Mouse (Mus musculus) MEL (cell line): ENCODE data around the gene Wnt6. TPM values are rescaled to one million over a fixed set of nuclear protein-coding genes. Genes with fewer than 3 reads are reported as not detected.

Experiments
- DNase-seq: peaks from one replicate; pipeline ENCODE4 v3.0.0; 2011; ENCODE audit warnings: low read depth, low spot score
- H3K27ac ChIP-seq: 2 replicates; pipeline ENCODE4 v1.5.1; 2012; ENCODE audit warnings: low read depth, mild to moderate bottlenecking, control low read depth, low read length, moderate library complexity; ENCODE audit not compliant: control insufficient read depth
- H3K27me3 ChIP-seq, 2 experiments: fragments of 150-350 bp in 1 of 2; sonication (generic) in 1 of 2; 2 replicates each; pipeline ENCODE4 v1.6.1; 2012; ENCODE audit warnings: low read length in 2 of 2, mild to moderate bottlenecking in 2 of 2, improper control_type of control experiment in 1 of 2, moderate library complexity in 1 of 2; ENCODE audit not compliant: insufficient read depth in 2 of 2, control insufficient read depth in 1 of 2
- H3K36me3 ChIP-seq, 2 experiments: 2 replicates each; pipeline ENCODE4 v1.6.1; 2012 to 2014; ENCODE audit warnings: low read length in 2 of 2, improper control_type of control experiment in 1 of 2, inconsistent platforms in 1 of 2, mild to moderate bottlenecking in 1 of 2; ENCODE audit not compliant: insufficient read depth in 2 of 2, control insufficient read depth in 1 of 2
- H3K4me1 ChIP-seq, 2 experiments: fragments of 150-350 bp in 1 of 2; sonication (generic) in 1 of 2; 2 replicates each; pipeline ENCODE4 v1.6.1; 2012; ENCODE audit warnings: low read length in 2 of 2, improper control_type of control experiment in 1 of 2, mild to moderate bottlenecking in 1 of 2; ENCODE audit not compliant: insufficient read depth in 2 of 2, control insufficient read depth in 1 of 2
- H3K4me3 ChIP-seq, 2 experiments: fragments of 150-350 bp in 1 of 2; sonication (generic) in 1 of 2; 2 replicates each; pipeline ENCODE4 v1.5.1; 2012; ENCODE audit warnings: low read depth in 2 of 2, low read length in 2 of 2, mild to moderate bottlenecking in 2 of 2, moderate library complexity in 2 of 2, control low read depth in 1 of 2, improper control_type of control experiment in 1 of 2; ENCODE audit not compliant: control insufficient read depth in 1 of 2, insufficient read depth in 1 of 2
- H3K79me2 ChIP-seq: 2 replicates; pipeline ENCODE4 v1.6.1; 2012; ENCODE audit warnings: mild to moderate bottlenecking, low read length, moderate library complexity; ENCODE audit not compliant: control insufficient read depth, poor library complexity, insufficient read depth
- H3K9ac ChIP-seq: 2 replicates; pipeline ENCODE4 v1.6.1; 2012; ENCODE audit warnings: low read depth, mild to moderate bottlenecking, control low read depth, low read length, moderate library complexity; ENCODE audit not compliant: control insufficient read depth, poor library complexity, severe bottlenecking
- H3K9me3 ChIP-seq: fragments of 150-350 bp; sonication (generic); replicated peaks from 2 replicates; pipeline ENCODE4 v1.6.1; 2012; ENCODE audit warnings: mild to moderate bottlenecking, low read length, improper control_type of control experiment, moderate library complexity; ENCODE audit not compliant: insufficient read depth
- CHD2 ChIP-seq: IDR thresholded peaks from 2 replicates; pipeline ENCODE4 v1.6.1; 2011; ENCODE audit warnings: low read length, improper control_type of control experiment
- CTCF ChIP-seq, 3 experiments: IDR thresholded peaks in 2 of 3; conservative IDR thresholded peaks in 1 of 3; 2 replicates each; pipeline ENCODE4 v1.5.1; 2011 to 2012; ENCODE audit warnings: low read length in 3 of 3, low read depth in 2 of 3, mild to moderate bottlenecking in 2 of 3, improper control_type of control experiment in 1 of 3, inconsistent platforms in 1 of 3, mixed read lengths in 1 of 3, moderate library complexity in 1 of 3; ENCODE audit not compliant: control insufficient read depth in 1 of 3, insufficient read depth in 1 of 3, poor library complexity in 1 of 3, severe bottlenecking in 1 of 3
- ETS1 ChIP-seq: IDR thresholded peaks from 2 replicates; pipeline ENCODE4 v1.6.1; 2012; ENCODE audit warnings: low read depth, mild to moderate bottlenecking, inconsistent platforms, low read length, improper control_type of control experiment, moderate library complexity
- GABPA ChIP-seq: IDR thresholded peaks from 2 replicates; pipeline ENCODE4 v1.6.1; 2012; ENCODE audit warnings: low read depth, mild to moderate bottlenecking, inconsistent platforms, low read length, improper control_type of control experiment, moderate library complexity
- GATA1 ChIP-seq: IDR thresholded peaks from 2 replicates; pipeline ENCODE4 v1.6.1; 2011; ENCODE audit warnings: low read depth, low read length, improper control_type of control experiment
- JUND ChIP-seq: IDR thresholded peaks from 2 replicates; pipeline ENCODE4 v1.6.1; 2011; ENCODE audit warnings: low read depth, mild to moderate bottlenecking, improper control_type of control experiment, low read length
- KAT2A ChIP-seq: conservative IDR thresholded peaks from 2 replicates; pipeline ENCODE4 v1.6.1; 2012; ENCODE audit warnings: low read depth, low read length, improper control_type of control experiment, inconsistent platforms
- MAFK ChIP-seq: IDR thresholded peaks from 2 replicates; pipeline ENCODE4 v1.6.1; 2011; ENCODE audit warnings: low read depth, mild to moderate bottlenecking, low read length, improper control_type of control experiment, borderline replicate concordance
- MXI1 ChIP-seq: IDR thresholded peaks from 2 replicates; pipeline ENCODE4 v1.6.1; 2011; ENCODE audit warnings: mild to moderate bottlenecking, low read depth, low read length, improper control_type of control experiment
- MYB ChIP-seq: IDR thresholded peaks from 2 replicates; pipeline ENCODE4 v1.6.1; 2011; ENCODE audit warnings: mild to moderate bottlenecking, low read depth, low read length, improper control_type of control experiment
- MYC ChIP-seq: IDR thresholded peaks from 2 replicates; pipeline ENCODE4 v1.6.1; 2011; ENCODE audit warnings: low read depth, mild to moderate bottlenecking, low read length, improper control_type of control experiment, moderate library complexity
- NRF1 ChIP-seq: IDR thresholded peaks from 2 replicates; pipeline ENCODE4 v1.6.1; 2014; ENCODE audit warnings: low read depth, mild to moderate bottlenecking, inconsistent platforms, low read length, improper control_type of control experiment, moderate library complexity; ENCODE audit not compliant: poor library complexity, insufficient read depth, severe bottlenecking
- RAD21 ChIP-seq: IDR thresholded peaks from 2 replicates; pipeline ENCODE4 v1.6.1; 2011; ENCODE audit warnings: mild to moderate bottlenecking, low read depth, low read length, improper control_type of control experiment
- SIN3A ChIP-seq: IDR thresholded peaks from 2 replicates; pipeline ENCODE4 v1.6.1; 2012; ENCODE audit warnings: low read length, improper control_type of control experiment, inconsistent platforms
- SMC3 ChIP-seq: IDR thresholded peaks from 2 replicates; pipeline ENCODE4 v1.6.1; 2011; ENCODE audit warnings: low read depth, low read length, improper control_type of control experiment
- TBP ChIP-seq: IDR thresholded peaks from 2 replicates; pipeline ENCODE4 v1.8.0; 2011; ENCODE audit warnings: low read depth, low read length, improper control_type of control experiment
- TCF12 ChIP-seq: IDR thresholded peaks from 2 replicates; pipeline ENCODE4 v1.6.1; 2014; ENCODE audit warnings: low read depth, mild to moderate bottlenecking, inconsistent platforms, low read length, improper control_type of control experiment, moderate library complexity
- USF2 ChIP-seq, 2 experiments: IDR thresholded peaks; 2 replicates each; pipeline ENCODE4 v1.6.1; 2011 to 2012; ENCODE audit warnings: improper control_type of control experiment in 2 of 2, low read length in 2 of 2, borderline replicate concordance in 1 of 2, inconsistent platforms in 1 of 2, low read depth in 1 of 2, mild to moderate bottlenecking in 1 of 2; ENCODE audit not compliant: insufficient read depth in 1 of 2
- ZC3H11A ChIP-seq: IDR thresholded peaks from 2 replicates; pipeline ENCODE4 v1.6.1; 2012; ENCODE audit warnings: low read depth, mild to moderate bottlenecking, inconsistent platforms, low read length, improper control_type of control experiment
- ZKSCAN1 ChIP-seq: IDR thresholded peaks from 2 replicates; pipeline ENCODE4 v1.6.1; 2012; ENCODE audit warnings: low read depth, mild to moderate bottlenecking, inconsistent platforms, low read length, improper control_type of control experiment, moderate library complexity
- polyA plus RNA-seq, 2 experiments: library from polyadenylated mRNA; stranded (reverse) in 1 of 2; unstranded in 1 of 2; fragments of >175 nt in 1 of 2; fragments of >200 nt in 1 of 2; gene quantifications; 2 replicates each; pipeline versions ENCODE4 v1.2.1 to v1.2.4; 2012; ENCODE audit warnings: low replicate concordance in 2 of 2, low read depth in 1 of 2; ENCODE audit not compliant: insufficient read length in 2 of 2, insufficient read depth in 1 of 2, missing spikeins in 1 of 2
- total RNA-seq: library from RNA; depleted of rRNA; stranded (reverse); fragments of 300-350 nt; gene quantifications from 2 replicates; pipeline ENCODE4 v1.2.3, GENCODE M21; 2012

The Wnt6 gene
- total and polyA plus RNA-seq, 3 experiments: not detected

DNA sequence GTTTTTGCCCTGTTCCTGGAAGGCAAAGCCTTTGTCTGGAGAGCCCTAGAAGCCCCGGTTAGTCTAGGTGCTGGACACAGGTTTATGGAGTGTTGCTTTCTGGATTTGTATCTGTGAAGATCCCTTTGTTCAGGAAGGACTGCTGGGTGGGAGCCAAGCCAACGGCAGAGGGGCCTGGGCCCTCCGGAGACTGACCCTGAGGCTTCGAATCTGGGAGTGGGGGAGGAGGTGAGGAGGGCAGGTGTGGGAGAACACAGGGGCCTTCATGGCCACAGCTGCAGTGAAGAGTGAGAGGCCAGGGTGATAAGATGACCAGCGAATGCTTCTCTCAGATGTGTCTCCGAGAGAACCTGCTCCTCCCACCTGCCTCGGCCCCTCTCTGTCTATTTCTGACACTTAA lies 2.4 kb downstream of the Wnt6 start:
- Histone ChIP-seq H3K9ac (no peak overlapping the region), H3K4me3 (no peak overlapping the region), H3K36me3 (no peaks in the 10 kb centered on the region), H3K9me3 (no peaks in the 10 kb centered on the region), H3K79me2 (no peaks in the 10 kb centered on the region), H3K27me3 (peaks cover 0 to 3% of the 10 kb centered on the region in 2 experiments; a peak in 1 of 4 replicates), H3K27ac (no peak overlapping the region), H3K4me1 (peaks cover 0 to 3% of the 10 kb centered on the region in 2 experiments; a peak in 1 of 4 replicates)
- no peak for DNase-seq
- no peak for TF ChIP-seq GATA1
- TF ChIP-seq KAT2A: no peak
- no peak for TF ChIP-seq USF2 (IDR thresholded peaks at IDR 0.05; ENCODE audit: borderline replicate concordance in 1 of 2, insufficient read depth in 1 of 2, low read depth in 1 of 2, low read length in 2 of 2)
- TF ChIP-seq RAD21: no peak
- TF ChIP-seq ETS1: no peak
- TF ChIP-seq JUND: no peak
- TF ChIP-seq MYB: no peak
- TF ChIP-seq SMC3: no peak
- TF ChIP-seq MYC: no peak
- TF ChIP-seq SIN3A: no peak
- no peak for TF ChIP-seq TCF12
- no peak for TF ChIP-seq CHD2
- no peak for TF ChIP-seq ZC3H11A
- no peak for TF ChIP-seq GABPA
- TF ChIP-seq ZKSCAN1: no peak
- TF ChIP-seq TBP: no peak
- no peak for TF ChIP-seq MAFK
- no peak for TF ChIP-seq MXI1
- no peak for TF ChIP-seq NRF1

DNA sequence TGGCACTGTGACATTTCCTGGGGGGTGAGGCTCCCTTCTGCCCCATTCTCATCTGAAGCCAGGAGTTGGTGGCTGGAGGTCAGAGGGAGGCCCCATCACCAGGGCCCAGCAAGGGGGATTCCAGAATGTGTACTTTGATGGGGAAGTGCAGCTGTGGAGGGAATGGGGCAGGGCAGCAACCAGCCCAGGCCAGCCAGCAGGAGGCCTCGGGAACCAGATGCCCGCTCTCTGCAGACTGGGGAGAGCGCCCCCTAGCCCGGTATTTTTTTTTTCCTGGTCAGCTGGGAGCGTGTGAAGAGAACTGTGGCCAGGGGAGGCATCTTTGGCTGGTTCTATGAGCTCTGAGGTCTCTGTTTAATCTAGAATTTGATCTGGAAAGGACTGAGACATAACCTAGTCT lies 4.1 kb downstream of the Wnt6 start:
- H3K4me1 ChIP-seq: peaks cover 0 to 3% of the 10 kb centered on the region in 2 experiments; a peak in 1 of 4 replicates
- no peak for DNase-seq
- H3K79me2 ChIP-seq: no peaks in the 10 kb centered on the region
- no peak overlapping the region for H3K9ac ChIP-seq
- H3K27ac ChIP-seq: no peak overlapping the region
- no peaks in the 10 kb centered on the region for H3K9me3 ChIP-seq
- peaks cover 3 to 4% of the 10 kb centered on the region in 2 experiments; a peak in 3 of 4 replicates for H3K27me3 ChIP-seq
- no peak overlapping the region for H3K4me3 ChIP-seq
- no peaks in the 10 kb centered on the region for H3K36me3 ChIP-seq
- peak in 2 of 3 experiments; percentile 42 to 57; a peak in 5 of 6 replicates for TF ChIP-seq CTCF (IDR thresholded peaks at IDR 0.05 in 2 of 3, conservative IDR thresholded peaks at IDR 0.05 in 1 of 3; ENCODE audit: control insufficient read depth in 1 of 3, insufficient read depth in 1 of 3, low read depth in 2 of 3, low read length in 3 of 3, poor library complexity in 1 of 3, severe bottlenecking in 1 of 3)
- TF ChIP-seq TBP: no peak
